Mouse (Mus musculus): ENCODE data around the gene Mylk. TPM values are rescaled to one million over a fixed set of nuclear protein-coding genes. Genes with fewer than 3 reads are reported as not detected.

Mylk gene
- polyA plus RNA-seq, 1 experiment: 0.23 TPM

DNA sequence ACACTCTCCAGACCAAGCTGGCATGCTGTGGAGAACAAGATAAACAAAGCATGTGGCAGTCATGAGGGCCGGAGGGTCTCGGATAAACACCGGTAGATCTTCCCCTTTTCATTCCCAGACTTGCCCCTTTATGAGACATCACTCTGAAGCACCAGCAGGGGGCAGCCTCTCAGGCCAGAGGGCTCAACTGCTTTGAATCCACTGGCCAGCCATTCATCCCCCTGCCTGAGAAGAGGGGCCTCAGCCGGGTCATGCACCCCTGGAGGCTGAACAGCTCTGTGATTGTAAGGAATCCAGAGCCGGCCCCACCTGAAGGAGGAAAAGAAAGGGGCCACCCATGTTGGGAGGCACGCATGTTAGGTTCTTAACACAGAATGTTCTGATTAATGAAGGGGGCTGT is 175.2 kb downstream of the Mylk start:
- Histone ChIP-seq H3ac (ENCODE audit: control insufficient read depth, insufficient read length, low read depth) (no peak overlapping the region), H3K4me3 (ENCODE audit: insufficient read depth, poor library complexity, severe bottlenecking) (no peak overlapping the region), H3K79me3 (ENCODE audit: low read depth) (no peaks in the 10 kb centered on the region), H3K36me3 (ENCODE audit: control insufficient read depth, insufficient read depth) (no peaks in the 10 kb centered on the region), H3K27me3 (ENCODE audit: control insufficient read depth, insufficient read depth, insufficient read length) (no peaks in the 10 kb centered on the region), H3K79me2 (ENCODE audit: control insufficient read depth, insufficient read depth) (no peaks in the 10 kb centered on the region)
- TF ChIP-seq USF1 (IDR thresholded peaks at IDR 0.05; ENCODE audit: low read depth) (no peak), CEBPB (IDR thresholded peaks at IDR 0.05; ENCODE audit: low read depth) (no peak), MAX (IDR thresholded peaks at IDR 0.05) (no peak), CTCF (IDR thresholded peaks at IDR 0.05; ENCODE audit: control insufficient read depth, insufficient read depth, insufficient read length) (no peak), MYOG (IDR thresholded peaks at IDR 0.05; ENCODE audit: control insufficient read depth, extremely low read depth, insufficient read length) (no peak), FOSL1 (IDR thresholded peaks at IDR 0.05; ENCODE audit: insufficient read depth, low read length, poor library complexity, severe bottlenecking) (no peak), MYOD1 (IDR thresholded peaks at IDR 0.05; ENCODE audit: control insufficient read depth, insufficient read length, low read depth) (no peak)

DNA sequence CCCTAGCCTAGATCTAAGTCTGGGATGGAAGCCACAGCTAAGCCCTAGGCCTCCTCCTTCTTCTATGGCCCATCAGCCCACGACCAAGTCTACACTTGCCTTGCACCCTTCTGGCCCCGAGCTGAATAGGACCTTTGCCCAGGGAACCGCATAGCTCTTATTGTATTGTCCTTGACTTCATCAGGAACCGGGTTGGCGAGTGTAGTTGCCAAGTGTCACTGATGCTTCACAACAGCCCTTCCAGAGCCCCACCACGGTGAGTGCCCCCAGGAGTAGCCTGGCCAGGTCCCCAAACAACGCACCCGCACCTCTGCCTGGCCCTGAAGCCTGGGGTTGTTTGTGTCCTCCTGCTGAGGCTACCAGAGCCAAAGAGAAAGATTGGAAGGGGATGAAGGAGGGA is 175.9 kb downstream of the Mylk start:
- Histone ChIP-seq H3K79me2 (ENCODE audit: control insufficient read depth, insufficient read depth) (no peaks in the 10 kb centered on the region), H3K36me3 (ENCODE audit: control insufficient read depth, insufficient read depth) (no peaks in the 10 kb centered on the region), H3K27me3 (ENCODE audit: control insufficient read depth, insufficient read depth, insufficient read length) (no peaks in the 10 kb centered on the region), H3ac (ENCODE audit: control insufficient read depth, insufficient read length, low read depth) (no peak overlapping the region), H3K4me3 (ENCODE audit: insufficient read depth, poor library complexity, severe bottlenecking) (no peak overlapping the region), H3K79me3 (ENCODE audit: low read depth) (no peaks in the 10 kb centered on the region)
- TF ChIP-seq USF1 (IDR thresholded peaks at IDR 0.05; ENCODE audit: low read depth): no peak
- TF ChIP-seq MYOG (IDR thresholded peaks at IDR 0.05; ENCODE audit: control insufficient read depth, extremely low read depth, insufficient read length): no peak
- no peak for TF ChIP-seq CTCF (IDR thresholded peaks at IDR 0.05; ENCODE audit: control insufficient read depth, insufficient read depth, insufficient read length)
- TF ChIP-seq MAX (IDR thresholded peaks at IDR 0.05): no peak
- TF ChIP-seq FOSL1 (IDR thresholded peaks at IDR 0.05; ENCODE audit: insufficient read depth, low read length, poor library complexity, severe bottlenecking): no peak
- TF ChIP-seq CEBPB (IDR thresholded peaks at IDR 0.05; ENCODE audit: low read depth): no peak
- no peak for TF ChIP-seq MYOD1 (IDR thresholded peaks at IDR 0.05; ENCODE audit: control insufficient read depth, insufficient read length, low read depth)

DNA sequence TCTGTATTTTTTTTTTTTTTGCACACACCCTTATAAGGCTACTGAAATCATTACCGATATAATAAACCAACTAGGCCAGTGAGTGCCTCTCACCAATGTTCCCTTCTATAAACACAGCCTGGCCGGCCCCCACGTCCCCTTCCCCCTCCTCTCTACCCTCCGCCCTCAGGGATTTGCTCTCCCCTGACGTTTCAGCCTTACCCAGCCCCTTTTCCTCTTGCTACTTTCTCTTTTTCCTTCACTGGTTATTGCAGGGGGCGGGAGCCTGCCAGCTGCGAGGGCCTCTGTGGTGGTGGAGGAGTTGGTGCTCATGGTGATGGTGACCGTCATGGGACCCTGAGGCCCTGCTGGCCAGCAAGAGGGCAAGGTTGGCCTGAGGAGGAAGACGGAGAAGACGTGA is 176.3 kb downstream of the Mylk start:
- no peak overlapping the region for H3K4me3 ChIP-seq (ENCODE audit: insufficient read depth, poor library complexity, severe bottlenecking)
- TF ChIP-seq MAX (IDR thresholded peaks at IDR 0.05): no peak

DNA sequence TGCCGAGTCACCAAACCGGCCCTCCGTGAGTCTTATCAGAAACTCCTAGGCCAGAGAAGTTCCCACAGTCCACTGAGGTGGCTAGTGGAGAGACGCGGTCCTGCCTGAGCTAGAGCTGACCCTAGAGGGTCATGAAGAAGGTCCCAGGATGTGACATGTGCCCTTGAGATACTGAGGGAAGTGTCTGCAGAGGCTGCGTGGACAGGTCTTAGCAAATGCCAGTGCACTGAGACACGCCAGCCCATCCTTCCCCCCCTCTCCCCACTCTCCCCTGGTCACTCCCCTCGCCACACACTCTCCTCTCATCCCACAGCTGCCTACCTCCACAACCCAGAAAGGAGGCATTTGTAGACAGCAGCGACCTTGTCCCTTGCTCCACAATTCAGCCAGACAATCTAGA is 178.6 kb downstream of the Mylk start:
- Histone ChIP-seq H3ac (ENCODE audit: control insufficient read depth, insufficient read length, low read depth) (no peak overlapping the region), H3K27me3 (ENCODE audit: control insufficient read depth, insufficient read depth, insufficient read length) (no peaks in the 10 kb centered on the region), H3K79me3 (ENCODE audit: low read depth) (no peaks in the 10 kb centered on the region), H3K79me2 (ENCODE audit: control insufficient read depth, insufficient read depth) (no peaks in the 10 kb centered on the region), H3K36me3 (ENCODE audit: control insufficient read depth, insufficient read depth) (no peaks in the 10 kb centered on the region), H3K4me3 (ENCODE audit: insufficient read depth, poor library complexity, severe bottlenecking) (no peak overlapping the region)
- TF ChIP-seq CEBPB (IDR thresholded peaks at IDR 0.05; ENCODE audit: low read depth): no peak
- TF ChIP-seq MAX (IDR thresholded peaks at IDR 0.05): no peak
- TF ChIP-seq USF1 (IDR thresholded peaks at IDR 0.05; ENCODE audit: low read depth): no peak
- no peak for TF ChIP-seq FOSL1 (IDR thresholded peaks at IDR 0.05; ENCODE audit: insufficient read depth, low read length, poor library complexity, severe bottlenecking)
- no peak for TF ChIP-seq MYOG (IDR thresholded peaks at IDR 0.05; ENCODE audit: control insufficient read depth, extremely low read depth, insufficient read length)
- TF ChIP-seq CTCF (IDR thresholded peaks at IDR 0.05; ENCODE audit: control insufficient read depth, insufficient read depth, insufficient read length): no peak
- TF ChIP-seq MYOD1 (IDR thresholded peaks at IDR 0.05; ENCODE audit: control insufficient read depth, insufficient read length, low read depth): no peak

More for the DNA sequence above, 176.3 kb downstream of the Mylk start:
- Histone ChIP-seq H3K79me2 (ENCODE audit: control insufficient read depth, insufficient read depth) (no peaks in the 10 kb centered on the region), H3ac (ENCODE audit: control insufficient read depth, insufficient read length, low read depth) (no peak overlapping the region), H3K36me3 (ENCODE audit: control insufficient read depth, insufficient read depth) (no peaks in the 10 kb centered on the region), H3K27me3 (ENCODE audit: control insufficient read depth, insufficient read depth, insufficient read length) (no peaks in the 10 kb centered on the region), H3K79me3 (ENCODE audit: low read depth) (no peaks in the 10 kb centered on the region)

DNA sequence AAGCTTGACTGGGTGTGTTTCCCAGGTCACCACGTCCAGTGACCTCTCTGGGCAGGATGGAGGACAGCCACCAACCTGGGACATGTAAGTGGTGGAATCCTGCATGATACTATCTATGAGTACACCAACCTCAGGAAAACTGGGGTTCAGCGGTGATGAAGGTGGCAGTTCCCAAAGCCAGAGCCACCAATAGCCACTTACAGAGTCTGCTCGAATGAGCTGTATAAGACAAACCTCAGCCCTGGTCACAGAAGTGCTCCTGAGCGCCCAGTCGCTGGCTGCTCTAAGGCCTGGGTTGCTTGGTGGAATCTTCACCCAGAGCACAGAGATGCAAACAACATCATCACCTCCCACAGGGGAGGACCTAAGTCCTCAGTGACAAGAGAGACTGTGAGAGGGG is 179.3 kb downstream of the Mylk start:
- H3ac ChIP-seq (ENCODE audit: control insufficient read depth, insufficient read length, low read depth): no peak overlapping the region
- TF ChIP-seq USF1 (IDR thresholded peaks at IDR 0.05; ENCODE audit: low read depth): no peak
- TF ChIP-seq FOSL1 (IDR thresholded peaks at IDR 0.05; ENCODE audit: insufficient read depth, low read length, poor library complexity, severe bottlenecking): no peak
- TF ChIP-seq MAX (IDR thresholded peaks at IDR 0.05): no peak
- no peak for TF ChIP-seq CEBPB (IDR thresholded peaks at IDR 0.05; ENCODE audit: low read depth)
- TF ChIP-seq MYOD1 (IDR thresholded peaks at IDR 0.05; ENCODE audit: control insufficient read depth, insufficient read length, low read depth): no peak
- no peak for TF ChIP-seq MYOG (IDR thresholded peaks at IDR 0.05; ENCODE audit: control insufficient read depth, extremely low read depth, insufficient read length)
- no peak for TF ChIP-seq CTCF (IDR thresholded peaks at IDR 0.05; ENCODE audit: control insufficient read depth, insufficient read depth, insufficient read length)
- H3K27me3 ChIP-seq (ENCODE audit: control insufficient read depth, insufficient read depth, insufficient read length): no peaks in the 10 kb centered on the region
- no peaks in the 10 kb centered on the region for H3K36me3 ChIP-seq (ENCODE audit: control insufficient read depth, insufficient read depth)
- H3K4me3 ChIP-seq (ENCODE audit: insufficient read depth, poor library complexity, severe bottlenecking): no peak overlapping the region
- no peaks in the 10 kb centered on the region for H3K79me3 ChIP-seq (ENCODE audit: low read depth)
- no peaks in the 10 kb centered on the region for H3K79me2 ChIP-seq (ENCODE audit: control insufficient read depth, insufficient read depth)

DNA sequence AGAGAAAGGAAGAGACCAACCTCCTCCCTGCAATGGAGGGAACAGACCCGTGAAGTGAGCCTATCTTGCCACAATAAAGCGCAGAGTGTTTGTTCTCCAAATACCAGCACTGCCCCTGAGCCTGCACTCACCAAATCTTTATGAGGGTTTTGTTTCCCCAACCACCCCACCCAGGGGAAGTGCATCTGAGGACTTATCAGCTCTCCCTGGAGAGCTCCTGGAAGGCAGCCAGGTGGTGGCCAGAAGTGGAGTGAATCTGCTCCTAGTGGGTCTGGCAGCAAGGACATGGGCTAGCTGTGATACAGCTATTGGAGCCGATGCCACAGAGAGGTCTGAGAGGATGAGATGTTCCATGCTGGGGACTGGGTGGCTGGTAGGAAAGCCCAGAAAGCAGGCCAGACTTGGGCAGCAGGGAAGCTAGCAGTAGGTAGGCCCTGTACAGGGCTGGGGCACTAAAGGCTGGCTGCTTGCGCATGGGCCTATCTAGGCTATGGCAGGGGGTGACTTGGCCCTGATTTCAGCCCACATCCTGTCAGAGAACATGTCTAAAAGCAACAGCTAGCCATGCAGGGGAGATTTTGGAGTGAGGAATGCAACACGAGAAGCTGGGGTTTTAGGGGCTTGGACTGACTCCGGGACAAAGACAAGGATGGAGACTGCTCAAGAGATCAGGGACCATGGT is 180.1 kb downstream of the Mylk start:
- Histone ChIP-seq H3ac (ENCODE audit: control insufficient read depth, insufficient read length, low read depth) (no peak overlapping the region), H3K4me3 (ENCODE audit: insufficient read depth, poor library complexity, severe bottlenecking) (no peak overlapping the region), H3K27me3 (ENCODE audit: control insufficient read depth, insufficient read depth, insufficient read length) (no peaks in the 10 kb centered on the region), H3K36me3 (ENCODE audit: control insufficient read depth, insufficient read depth) (no peaks in the 10 kb centered on the region), H3K79me3 (ENCODE audit: low read depth) (no peaks in the 10 kb centered on the region), H3K79me2 (ENCODE audit: control insufficient read depth, insufficient read depth) (no peaks in the 10 kb centered on the region)
- no peak for TF ChIP-seq MAX (IDR thresholded peaks at IDR 0.05)
- no peak for TF ChIP-seq USF1 (IDR thresholded peaks at IDR 0.05; ENCODE audit: low read depth)
- TF ChIP-seq MYOD1 (IDR thresholded peaks at IDR 0.05; ENCODE audit: control insufficient read depth, insufficient read length, low read depth): no peak
- no peak for TF ChIP-seq CTCF (IDR thresholded peaks at IDR 0.05; ENCODE audit: control insufficient read depth, insufficient read depth, insufficient read length)
- TF ChIP-seq FOSL1 (IDR thresholded peaks at IDR 0.05; ENCODE audit: insufficient read depth, low read length, poor library complexity, severe bottlenecking): no peak
- TF ChIP-seq CEBPB (IDR thresholded peaks at IDR 0.05; ENCODE audit: low read depth): no peak
- TF ChIP-seq MYOG (IDR thresholded peaks at IDR 0.05; ENCODE audit: control insufficient read depth, extremely low read depth, insufficient read length): no peak
